Mouse (Mus musculus) liver, adult 2 months (tissue): Measurements from ENCODE around the gene Brf1. TPM values are rescaled to one million over a fixed set of nuclear protein-coding genes. Genes with fewer than 3 reads are reported as not detected.

Source experiments
- DNase-seq: peaks from one replicate; pipeline ENCODE4 v3.0.0-alpha.2; 2011; ENCODE audit warnings: low read depth, low spot score; ENCODE audit errors: extremely low read depth
- H3K27ac ChIP-seq: fragments of 200-500 bp; replicated peaks from 2 replicates; pipeline ENCODE4 v1.5.1; 2012; ENCODE audit warnings: low read depth, mild to moderate bottlenecking, control low read depth, inconsistent platforms, low read length; ENCODE audit not compliant: insufficient read depth
- H3K27me3 ChIP-seq: fragments of 200-500 bp; 2 replicates; pipeline ENCODE4 v1.6.1; 2012; ENCODE audit warnings: mild to moderate bottlenecking, moderate library complexity, low read length, inconsistent platforms; ENCODE audit not compliant: control insufficient read depth, insufficient read depth
- H3K36me3 ChIP-seq: fragments of 200-500 bp; 2 replicates; pipeline ENCODE4 v1.6.1; 2012; ENCODE audit warnings: low read length, inconsistent platforms; ENCODE audit not compliant: control insufficient read depth, insufficient read depth
- H3K4me1 ChIP-seq: fragments of 200-500 bp; 2 replicates; pipeline ENCODE4 v1.6.1; 2011; ENCODE audit warnings: low read length; ENCODE audit not compliant: control insufficient read depth, insufficient read depth
- H3K4me3 ChIP-seq: fragments of 200-500 bp; 2 replicates; pipeline ENCODE4 v1.5.1; 2011; ENCODE audit warnings: low read depth, mild to moderate bottlenecking, control low read depth, low read length, moderate library complexity; ENCODE audit not compliant: insufficient read depth
- H3K79me2 ChIP-seq: fragments of 200-500 bp; 2 replicates; pipeline ENCODE4 v1.6.1; 2012; ENCODE audit warnings: inconsistent platforms, mild to moderate bottlenecking, low read length, moderate library complexity; ENCODE audit not compliant: control insufficient read depth, insufficient read depth
- H3K9ac ChIP-seq: fragments of 200-500 bp; 2 replicates; pipeline ENCODE4 v1.6.1; 2012; ENCODE audit warnings: low read depth, mild to moderate bottlenecking, control low read depth, inconsistent platforms, low read length
- CTCF ChIP-seq: fragments of 200-500 bp; IDR thresholded peaks from 2 replicates; pipeline ENCODE4 v1.5.1; 2011; ENCODE audit warnings: low read depth, low read length, control low read depth
- POLR2A ChIP-seq: fragments of 200-500 bp; IDR thresholded peaks from 2 replicates; pipeline ENCODE4 v1.6.1; 2011; ENCODE audit warnings: low read length, control low read depth; ENCODE audit not compliant: insufficient read depth; ENCODE audit errors: extremely low read depth
- WGBS: fragments of 180-500 bp; shearing (Covaris S2); methylation state at CpG from one replicate; pipeline ENCODE4 v1.1.7; 2018; 5-methylcytosine and 5-hydroxymethylcytosine counted together
- polyA plus RNA-seq: library from polyadenylated mRNA; depleted of rRNA; stranded (reverse); fragments of >200 nt; gene quantifications from 2 replicates; pipeline ENCODE4 v1.2.3, GENCODE M21; 2012
- total RNA-seq: library from RNA; depleted of rRNA; stranded (reverse); fragments of >200 nt; gene quantifications from 2 replicates; pipeline ENCODE4 v1.2.3, GENCODE M21; 2014

The Brf1 gene
- total and polyA plus RNA-seq, 2 experiments, result 17.1 to 31.5 TPM

GRCm38 (mm10) chr12:113016976-113017375 is 16.5 kb upstream of the Brf1 start:
- Histone ChIP-seq H3K79me2 (peaks cover 19% of the 10 kb centered on the region; the same call in 1 of the 2 replicates), H3K4me3 (no peak overlapping the region), H3K27ac (no peak overlapping the region), H3K9ac (no peak overlapping the region), H3K4me1 (peaks cover 11% of the 10 kb centered on the region), H3K27me3 (no peaks in the 10 kb centered on the region), H3K36me3 (no peaks in the 10 kb centered on the region)
- WGBS, result 79% methylated on average over 8 of the region's 8 CpGs
- no peak for TF ChIP-seq CTCF
- DNase-seq, result no peak

GRCm38 (mm10) chr12:113015956-113016355 is 15.5 kb upstream of the Brf1 start:
- no peak overlapping the region for H3K9ac ChIP-seq
- peak; percentile 59 for DNase-seq
- peaks cover 19% of the 10 kb centered on the region; the same call in 1 of the 2 replicates for H3K79me2 ChIP-seq
- H3K36me3 ChIP-seq, result no peaks in the 10 kb centered on the region
- H3K27ac ChIP-seq, result no peak overlapping the region
- peaks cover 11% of the 10 kb centered on the region for H3K4me1 ChIP-seq
- WGBS, result 40% methylated on average over 4 of the region's 4 CpGs
- no peaks in the 10 kb centered on the region for H3K27me3 ChIP-seq
- TF ChIP-seq POLR2A (no peak), CTCF (no peak)
- no peak overlapping the region for H3K4me3 ChIP-seq

GRCm38 (mm10) chr12:113014561-113015556 is 14.4 kb upstream of the Brf1 start:
- TF ChIP-seq CTCF, result no peak
- 0 out of 2 replicates have a peak, but pooled peaks have one; percentile 21 for TF ChIP-seq POLR2A
- Histone ChIP-seq H3K4me1 (peaks cover 11% of the 10 kb centered on the region), H3K9ac (peak overlapping the region; percentile 92), H3K4me3 (peak overlapping the region; percentile 80), H3K27me3 (no peaks in the 10 kb centered on the region), H3K79me2 (peaks cover 19% of the 10 kb centered on the region; the same call in 1 of the 2 replicates), H3K36me3 (no peaks in the 10 kb centered on the region), H3K27ac (peak overlapping the region; percentile 81)
- peak; percentile 33 for DNase-seq
- 3% methylated on average over 64 of the region's 64 CpGs for WGBS

- Histone ChIP-seq H3K4me3 (peak within 1 kb of the TSS; percentile 80), H3K9ac (peak within 1 kb of the TSS; percentile 92), H3K4me1 (peaks cover 11% of the 10 kb centered on the region), H3K27ac (peak within 1 kb of the TSS; percentile 81), H3K36me3 (no peaks in the 10 kb centered on the region), H3K27me3 (no peaks in the 10 kb centered on the region), H3K79me2 (peaks cover 18% of the 10 kb centered on the region; the same call in 1 of the 2 replicates)
- TF ChIP-seq CTCF (no peak), POLR2A (peak; percentile 81)
- WGBS, result 7% methylated on average over 85 of the region's 85 CpGs
- peak; percentile 51 for DNase-seq
These were observed 13.4 kb upstream of the Brf1 start, which contains the start of gene Pacs2 for GRCm38 (mm10) chr12:113013604-113014558. TSS of gene Pacs2 (plus strand) at chr12:113014508.

- 79% methylated on average over 3 of the region's 3 CpGs for WGBS
- H3K79me2 ChIP-seq, result peaks cover 11% of the 10 kb centered on the region; the same call in 1 of the 2 replicates
- no peak overlapping the region for H3K4me3 ChIP-seq
- H3K4me1 ChIP-seq, result peaks cover 11% of the 10 kb centered on the region
- no peaks in the 10 kb centered on the region for H3K36me3 ChIP-seq
- DNase-seq, result no peak
- H3K27ac ChIP-seq, result peak overlapping the region; percentile 24; the same call in 1 of the 2 replicates
- no peak overlapping the region for H3K9ac ChIP-seq
- TF ChIP-seq CTCF (no peak), POLR2A (no peak)
- no peaks in the 10 kb centered on the region for H3K27me3 ChIP-seq
These were observed 12.6 kb upstream of the Brf1 start for GRCm38 (mm10) chr12:113013021-113013491.
